Mouse (Mus musculus): ENCODE measurements at regions not wholly inside any gene's neighbourhood (a gene's known extent, or its start where the extent isn't known, plus 50 kb on each side); places are given as distances from the start of the nearest gene placed in this dataset.

DNA sequence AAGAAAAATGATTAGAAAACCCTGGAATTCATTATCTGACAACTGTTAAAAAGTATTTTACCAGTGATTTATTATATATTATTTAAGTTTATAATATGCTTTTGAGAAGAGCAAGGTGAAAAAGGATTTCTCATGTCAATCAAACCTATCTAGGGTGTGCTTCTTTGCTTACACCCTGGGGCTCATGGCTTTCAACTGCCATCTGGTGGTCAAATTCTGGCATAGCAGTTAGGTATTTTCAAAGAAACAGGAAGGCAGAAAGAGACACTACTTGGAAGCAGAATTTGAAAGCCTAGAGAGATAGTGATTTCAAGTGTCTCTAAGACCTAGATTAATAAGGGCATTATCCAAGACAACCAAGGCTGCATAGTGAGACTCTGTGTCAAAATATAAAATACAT lies 167.8 kb upstream of the Amot start:
- DNase-seq (ENCODE audit: low spot score in 2 of 2) = peak in 1 of 2 experiments; percentile 7

DNA sequence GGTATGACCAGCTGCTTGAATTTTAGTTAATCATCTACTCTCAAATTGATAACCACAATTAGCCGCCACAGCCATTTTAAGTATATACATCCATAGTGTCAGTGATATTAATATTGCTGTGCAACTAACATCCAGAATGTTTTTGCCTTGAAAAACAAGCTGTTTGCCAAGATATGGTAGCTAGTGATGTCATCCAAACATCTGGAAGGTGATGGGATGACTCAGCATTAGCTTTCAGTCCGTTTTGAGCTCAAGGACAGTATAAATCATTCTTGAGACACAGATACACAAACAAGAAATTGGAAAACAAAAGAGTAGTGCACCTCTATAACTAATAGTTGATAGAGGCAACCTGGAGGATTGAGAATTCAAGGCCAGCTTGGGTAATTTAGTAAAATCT lies 146.7 kb upstream of the Amot start:
- DNase-seq (ENCODE audit: low spot score in 2 of 2) = no peak

DNA sequence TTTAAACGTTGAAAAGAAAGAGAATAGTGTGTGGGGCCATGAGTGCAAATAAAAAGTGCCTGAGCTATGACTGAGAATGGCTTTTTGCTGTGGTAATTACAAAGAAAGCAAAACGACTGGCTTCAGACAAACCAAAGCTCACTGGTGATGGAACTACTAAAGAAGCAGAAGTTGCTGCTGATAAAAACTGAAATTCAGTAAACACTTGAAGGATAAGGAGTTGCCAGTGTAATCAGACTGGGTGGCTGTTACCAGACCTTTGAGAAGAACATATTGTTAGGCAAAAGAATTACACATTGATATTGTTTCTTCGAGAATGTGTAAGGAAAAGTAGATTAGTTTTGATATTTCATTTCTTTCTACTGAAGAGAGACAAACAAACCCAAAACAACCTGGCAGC lies 114.7 kb upstream of the Amot start:
- DNase-seq (ENCODE audit: low spot score in 2 of 2) = no peak

DNA sequence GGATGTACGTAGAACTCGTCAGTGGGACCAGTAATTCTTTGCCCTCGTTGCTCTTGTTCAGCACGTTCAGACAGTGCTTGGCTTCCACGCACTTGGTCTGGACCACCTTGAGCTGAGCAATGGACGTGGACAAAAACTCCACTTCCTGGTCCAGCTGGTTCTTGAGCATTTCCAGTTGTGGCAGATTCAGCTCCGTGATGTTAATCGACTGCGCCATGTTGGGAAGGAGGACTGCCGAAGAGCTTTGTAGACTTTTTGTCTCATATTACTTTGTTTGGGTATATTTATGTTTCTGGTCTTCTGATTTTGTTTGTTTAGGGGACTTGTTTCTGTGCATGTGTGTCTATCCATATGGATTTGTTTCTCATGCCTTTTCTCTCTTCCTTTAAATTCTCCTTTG lies 97.1 kb upstream of the Amot start:
- DNase-seq (ENCODE audit: low spot score in 2 of 2) = no peak

DNA sequence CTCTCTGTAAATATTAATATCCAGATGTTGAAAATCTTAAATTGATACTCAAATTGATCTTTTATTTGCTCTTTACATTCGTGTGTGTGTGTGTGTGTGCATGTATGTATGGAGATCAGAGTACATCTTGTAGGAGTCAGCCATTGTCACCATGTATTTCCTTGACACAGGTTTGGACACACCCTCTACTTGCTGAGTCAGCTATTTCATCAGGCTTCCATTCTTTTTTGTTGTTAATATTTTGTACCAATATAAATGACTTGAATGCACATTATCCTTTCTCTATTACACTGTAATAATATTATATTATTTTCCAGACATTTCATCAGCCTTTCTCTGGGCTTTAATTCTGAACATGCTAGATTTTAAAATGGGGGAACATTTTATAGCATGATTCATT lies 85.8 kb upstream of the Amot start:
- DNase-seq (ENCODE audit: low spot score in 2 of 2) = no peak

DNA sequence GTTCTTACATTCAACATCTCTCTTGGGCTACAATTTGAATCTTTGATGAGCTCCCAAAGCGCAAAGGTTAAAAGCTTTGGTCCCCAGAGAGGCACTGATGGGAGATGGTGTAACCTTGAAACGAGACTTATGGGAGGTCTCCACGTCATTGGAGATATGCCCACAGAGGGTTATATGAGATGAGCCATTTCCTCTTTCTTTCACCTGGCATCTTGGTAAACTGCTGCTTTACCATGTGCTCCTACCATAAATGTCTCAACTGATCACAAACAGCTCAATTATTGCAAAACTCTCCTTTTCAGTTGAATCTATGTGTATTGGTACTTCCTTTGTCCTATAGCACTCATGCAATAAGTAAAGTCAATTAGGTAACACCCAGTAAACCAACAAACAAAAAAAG lies 62.5 kb upstream of the Amot start:
- DNase-seq (ENCODE audit: low spot score in 2 of 2) = no peak

DNA sequence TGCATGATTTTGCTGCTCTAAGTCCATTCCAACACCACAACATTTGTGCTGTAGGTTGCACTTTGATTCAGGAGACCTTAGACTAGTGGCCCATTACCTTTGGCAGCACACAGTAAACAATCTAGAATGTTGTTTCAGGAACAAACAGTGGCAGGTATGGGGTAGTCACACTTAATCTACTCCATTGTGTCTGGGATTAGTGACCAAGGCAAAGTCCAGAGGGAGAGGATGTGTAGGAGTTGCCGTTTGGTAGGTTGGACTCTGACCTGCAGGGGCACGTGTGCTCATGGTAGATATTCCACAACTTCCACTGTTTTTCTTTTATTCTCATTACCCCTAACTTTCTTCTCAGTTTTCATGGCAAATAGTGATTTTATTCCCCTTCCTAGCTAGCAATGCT lies 62.1 kb upstream of the Amot start:
- no peak for DNase-seq (ENCODE audit: low spot score in 2 of 2)

DNA sequence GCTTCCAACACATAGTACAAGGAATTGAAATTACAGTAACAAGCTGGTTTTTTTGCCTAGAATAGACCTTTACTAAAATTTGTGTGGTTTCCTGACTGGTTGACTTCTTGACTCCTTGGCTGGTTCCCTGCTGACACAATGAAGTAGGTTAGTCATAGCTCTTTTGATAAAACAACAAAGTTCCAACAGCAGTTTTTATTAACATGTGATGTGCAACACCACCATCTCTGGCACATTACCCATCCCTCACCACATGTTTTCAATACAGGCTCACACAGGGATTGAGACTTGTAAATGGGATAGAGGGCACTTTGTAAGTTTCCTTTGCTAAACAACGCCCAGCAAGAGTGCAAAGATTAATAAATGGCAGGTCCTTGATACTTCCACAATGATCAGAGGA lies 53.9 kb upstream of the Amot start:
- no peak for DNase-seq (ENCODE audit: low spot score in 2 of 2)

All from thymus, postnatal 10 days (tissue).